Mouse (Mus musculus): Measurements from ENCODE around the gene Olfr961. TPM values are rescaled to one million over a fixed set of nuclear protein-coding genes. Genes with fewer than 3 reads are reported as not detected.

Gene Olfr961
- polyA plus RNA-seq, 1 experiment from 2014 or later = not detected

DNA sequence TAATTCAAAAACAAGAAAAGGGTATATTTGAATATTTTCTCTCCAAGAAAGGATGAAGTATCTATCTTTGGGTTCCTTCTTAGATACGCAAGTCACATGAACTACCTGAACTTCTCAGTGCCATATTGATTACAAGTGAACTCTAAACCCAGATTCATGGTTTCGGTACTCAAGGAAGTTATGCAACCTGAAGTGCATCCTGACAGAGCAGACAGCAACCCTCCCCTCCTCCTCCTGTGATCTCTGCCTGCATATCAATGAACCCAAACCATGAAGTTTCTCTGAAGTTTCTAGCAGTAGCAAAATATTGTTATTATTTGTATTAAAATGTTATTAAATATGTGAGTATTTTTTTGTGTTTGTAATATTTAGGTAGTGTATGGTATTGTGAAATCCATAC lies 33.7 kb downstream of the Olfr961 start:
- Histone ChIP-seq H3K9ac (ENCODE audit: low read length) (no peak overlapping the region), H3K4me1 (replicated peaks; ENCODE audit: control insufficient read depth, insufficient read depth, low read length) (no peaks in the 10 kb centered on the region), H3K27ac (ENCODE audit: low read depth, low read length) (no peak overlapping the region), H3K4me3 (ENCODE audit: low read depth, low read length) (no peak overlapping the region), H3K27me3 (ENCODE audit: control insufficient read depth, insufficient read depth, low read length) (no peaks in the 10 kb centered on the region), H3K9me3 (ENCODE audit: control insufficient read depth, low read length) (no peaks in the 10 kb centered on the region), H3K36me3 (ENCODE audit: control insufficient read depth, insufficient read depth, low read length) (no peaks in the 10 kb centered on the region), H3K4me2 (ENCODE audit: low read depth, low read length, severe bottlenecking) (no peak overlapping the region)
- ATAC-seq (replicated peaks; ENCODE audit: low FRiP score) = no peak
- no peak for DNase-seq (ENCODE audit: low spot score)
- 91% methylated on average over 2 of the region's 2 CpGs for WGBS

DNA sequence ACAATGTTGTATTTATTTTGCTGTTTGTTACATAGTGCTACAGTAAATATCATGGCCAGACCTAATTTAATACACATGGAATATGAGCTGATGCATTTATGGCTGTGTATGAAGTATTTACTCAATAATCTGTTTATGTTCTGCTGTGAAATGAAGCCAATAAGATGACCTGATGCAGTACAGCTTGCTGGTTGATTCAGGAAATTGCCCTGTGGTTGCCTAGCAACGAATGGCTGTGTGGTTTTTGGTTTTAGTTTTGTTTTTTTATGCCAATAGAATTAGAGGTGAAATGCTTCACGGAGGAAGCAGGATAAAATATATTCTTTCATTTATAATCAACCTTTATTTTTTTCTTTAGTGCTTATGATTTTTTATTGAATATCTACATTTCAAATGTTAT lies 34.4 kb downstream of the Olfr961 start:
- 69% methylated on average over 2 of the region's 2 CpGs for WGBS
- no peaks in the 10 kb centered on the region for H3K36me3 ChIP-seq (ENCODE audit: control insufficient read depth, insufficient read depth, low read length)
- no peak overlapping the region for H3K4me2 ChIP-seq (ENCODE audit: low read depth, low read length, severe bottlenecking)
- H3K4me1 ChIP-seq (replicated peaks; ENCODE audit: control insufficient read depth, insufficient read depth, low read length) = no peaks in the 10 kb centered on the region
- no peaks in the 10 kb centered on the region for H3K9me3 ChIP-seq (ENCODE audit: control insufficient read depth, low read length)
- DNase-seq (ENCODE audit: low spot score) (no peak), ATAC-seq (replicated peaks; ENCODE audit: low FRiP score) (no peak)
- H3K4me3 ChIP-seq (ENCODE audit: low read depth, low read length) = no peak overlapping the region
- H3K27me3 ChIP-seq (ENCODE audit: control insufficient read depth, insufficient read depth, low read length) = no peaks in the 10 kb centered on the region
- no peak overlapping the region for H3K27ac ChIP-seq (ENCODE audit: low read depth, low read length)
- H3K9ac ChIP-seq (ENCODE audit: low read length) = no peak overlapping the region

Other genes starting within 250 kb of the Olfr961 start
- gene Olfr952, start 217.9 kb upstream of the Olfr961 start, polyA plus RNA-seq (2014; fragmentation: Nextera tagmentation; extraction: Ambion mirVana) = not detected in 2 replicates
- gene Olfr954, start 188.4 kb upstream of the Olfr961 start, polyA plus RNA-seq (2014; fragmentation: Nextera tagmentation; extraction: Ambion mirVana) = not detected in 2 replicates
- gene Olfr955, start 173.1 kb upstream of the Olfr961 start, polyA plus RNA-seq (2014; fragmentation: Nextera tagmentation; extraction: Ambion mirVana) = not detected in 2 replicates
- not detected in 2 replicates for gene Olfr44, start 151.1 kb upstream of the Olfr961 start, polyA plus RNA-seq (2014; fragmentation: Nextera tagmentation; extraction: Ambion mirVana)
- not detected in 2 replicates for gene Olfr957, start 129.3 kb upstream of the Olfr961 start, polyA plus RNA-seq (2014; fragmentation: Nextera tagmentation; extraction: Ambion mirVana)
- not detected in 2 replicates for gene Olfr958, start 91.0 kb upstream of the Olfr961 start, polyA plus RNA-seq (2014; fragmentation: Nextera tagmentation; extraction: Ambion mirVana)
- gene Olfr959, start 69.5 kb upstream of the Olfr961 start, polyA plus RNA-seq (2014; fragmentation: Nextera tagmentation; extraction: Ambion mirVana) = not detected in 2 replicates
- gene AW551984, start 40.7 kb upstream of the Olfr961 start, polyA plus RNA-seq (2014; fragmentation: Nextera tagmentation; extraction: Ambion mirVana) = 16.0 and 17.4 TPM in 2 replicates
- gene Olfr148, start 34.4 kb upstream of the Olfr961 start, polyA plus RNA-seq (2014; fragmentation: Nextera tagmentation; extraction: Ambion mirVana) = not detected in 2 replicates
- not detected in 2 replicates for gene Olfr960, start 23.7 kb upstream of the Olfr961 start, polyA plus RNA-seq (2014; fragmentation: Nextera tagmentation; extraction: Ambion mirVana)
- not detected in 2 replicates for gene Olfr963, start 22.1 kb downstream of the Olfr961 start, polyA plus RNA-seq (2014; fragmentation: Nextera tagmentation; extraction: Ambion mirVana)
- gene Olfr149, start 62.0 kb downstream of the Olfr961 start, polyA plus RNA-seq (2014; fragmentation: Nextera tagmentation; extraction: Ambion mirVana) = not detected in 2 replicates
- gene Olfr965, start 66.3 kb downstream of the Olfr961 start, polyA plus RNA-seq (2014; fragmentation: Nextera tagmentation; extraction: Ambion mirVana) = not detected in 2 replicates
- gene Olfr150, start 85.9 kb downstream of the Olfr961 start, polyA plus RNA-seq (2014; fragmentation: Nextera tagmentation; extraction: Ambion mirVana) = not detected in 2 replicates
- gene Olfr967, start 101.2 kb downstream of the Olfr961 start, polyA plus RNA-seq (2014; fragmentation: Nextera tagmentation; extraction: Ambion mirVana) = not detected in 2 replicates
- not detected in 2 replicates for gene Olfr968, start 138.2 kb downstream of the Olfr961 start, polyA plus RNA-seq (2014; fragmentation: Nextera tagmentation; extraction: Ambion mirVana)
- not detected in 2 replicates for gene Olfr969, start 145.9 kb downstream of the Olfr961 start, polyA plus RNA-seq (2014; fragmentation: Nextera tagmentation; extraction: Ambion mirVana)
- not detected in 2 replicates for gene Olfr970, start 163.8 kb downstream of the Olfr961 start, polyA plus RNA-seq (2014; fragmentation: Nextera tagmentation; extraction: Ambion mirVana)
- not detected in 2 replicates for gene Olfr971, start 191.8 kb downstream of the Olfr961 start, polyA plus RNA-seq (2014; fragmentation: Nextera tagmentation; extraction: Ambion mirVana)
- gene Olfr972, start 221.3 kb downstream of the Olfr961 start, polyA plus RNA-seq (2014; fragmentation: Nextera tagmentation; extraction: Ambion mirVana) = not detected in 2 replicates

All from forebrain, embryonic 11.5 days (tissue).